Mouse (Mus musculus): Measurements from ENCODE around the gene Rab40c.

Gene Rab40c

GRCm38 (mm10) chr17:25946349-25946748 lies 26.8 kb upstream of the Rab40c start:
- DNase-seq (ENCODE audit: low spot score), result no peak

GRCm38 (mm10) chr17:25945517-25946155 lies 26.1 kb upstream of the Rab40c start:
- DNase-seq (ENCODE audit: low spot score), result peak; percentile 70

- DNase-seq (ENCODE audit: low spot score), result no peak
Observed at GRCm38 (mm10) chr17:25944366-25945163, 25.0 kb upstream of the Rab40c start, which contains the start of the genes Pigq and Nhlrc4. TSS of gene Pigq (minus strand) at chr17:25944936. TSS of gene Nhlrc4 (minus strand) at chr17:25944961.

- no peak for DNase-seq (ENCODE audit: low spot score)
Observed at GRCm38 (mm10) chr17:25943769-25944168, 24.2 kb upstream of the Rab40c start.

- DNase-seq (ENCODE audit: low spot score), result no peak
Observed at GRCm38 (mm10) chr17:25943221-25943620, 23.7 kb upstream of the Rab40c start.

- no peak for DNase-seq (ENCODE audit: low spot score)
Observed at GRCm38 (mm10) chr17:25942597-25943151, 23.1 kb upstream of the Rab40c start.

GRCm38 (mm10) chr17:25941511-25942241 lies 22.1 kb upstream of the Rab40c start:
- peak; percentile 31 for DNase-seq (ENCODE audit: low spot score)

- DNase-seq (ENCODE audit: low spot score), result no peak
Observed at GRCm38 (mm10) chr17:25934526-25934925, 15.0 kb upstream of the Rab40c start.

- DNase-seq (ENCODE audit: low spot score), result no peak
Observed at GRCm38 (mm10) chr17:25925348-25925747, 5.8 kb upstream of the Rab40c start.

- DNase-seq (ENCODE audit: low spot score), result no peak
Observed at GRCm38 (mm10) chr17:25922120-25922519, 2.6 kb upstream of the Rab40c start.

- DNase-seq (ENCODE audit: low spot score), result peak; percentile 100
Observed at GRCm38 (mm10) chr17:25919786-25920642, 487 bp upstream of the Rab40c start.

- no peak for DNase-seq (ENCODE audit: low spot score)
Observed at GRCm38 (mm10) chr17:25918037-25918750, 1.3 kb downstream of the Rab40c start.

- peak; percentile 33 for DNase-seq (ENCODE audit: low spot score)
Observed at GRCm38 (mm10) chr17:25916931-25917647, 2.4 kb downstream of the Rab40c start.

GRCm38 (mm10) chr17:25914295-25914694 lies 5.2 kb downstream of the Rab40c start:
- no peak for DNase-seq (ENCODE audit: low spot score)

GRCm38 (mm10) chr17:25913877-25914275 lies 5.7 kb downstream of the Rab40c start:
- no peak for DNase-seq (ENCODE audit: low spot score)

- peak; percentile 23 for DNase-seq (ENCODE audit: low spot score)
Observed at GRCm38 (mm10) chr17:25913186-25913876, 6.2 kb downstream of the Rab40c start.

GRCm38 (mm10) chr17:25911816-25912215 lies 7.7 kb downstream of the Rab40c start:
- peak; percentile 33 for DNase-seq (ENCODE audit: low spot score)

GRCm38 (mm10) chr17:25907640-25908039 lies 11.9 kb downstream of the Rab40c start:
- DNase-seq (ENCODE audit: low spot score), result no peak

GRCm38 (mm10) chr17:25903061-25903460 lies 16.5 kb downstream of the Rab40c start:
- DNase-seq (ENCODE audit: low spot score), result no peak

Data from ovary, adult 18-20 months (tissue).